Mouse (Mus musculus) liver, postnatal 0 days (tissue): Measurements from ENCODE around the gene Anks1b.

ENCODE experiments used
- CTCF ChIP-seq: sonication (generic); IDR thresholded peaks from 2 replicates; pipeline ENCODE4 v1.5.1; 2016; ENCODE audit warnings: antibody characterized with exemption, low read depth
- EP300 ChIP-seq: IDR thresholded peaks from 2 replicates; pipeline ENCODE4 v1.6.1; 2016; ENCODE audit warnings: antibody characterized with exemption, low read depth, mild to moderate bottlenecking

DNA sequence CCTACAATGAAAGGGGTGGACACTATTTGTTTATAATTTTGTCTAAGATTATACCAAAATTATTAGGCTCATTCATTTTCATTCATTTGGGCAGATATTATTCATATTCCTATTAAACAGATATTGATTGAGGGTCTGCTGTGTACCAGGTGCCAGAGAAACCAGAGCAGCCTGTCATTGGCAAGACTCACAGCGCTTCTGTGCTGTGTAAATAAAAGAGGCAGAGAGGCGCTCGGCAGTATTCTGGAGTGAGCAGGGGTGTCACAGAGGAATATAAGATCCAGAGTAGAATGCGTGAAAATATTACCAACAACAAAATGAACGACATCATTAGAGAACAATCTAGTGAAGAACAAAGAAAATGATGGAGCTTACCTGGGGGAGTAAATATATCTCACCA, 878.6 kb downstream of the Anks1b start:
- TF ChIP-seq CTCF, result no peak
- no peak for TF ChIP-seq EP300
